Mouse (Mus musculus): Measurements from ENCODE around the gene Tle6. TPM values are rescaled to one million over a fixed set of nuclear protein-coding genes. Genes with fewer than 3 reads are reported as not detected.
"Not testable (repeated sequence)": the region's sequence is repeated elsewhere in the genome, so short reads cannot be mapped to it uniquely, and the experiment has no call there.

Tle6 gene
- polyA plus RNA-seq (2015; fragmentation: Nextera tagmentation; extraction: Ambion mirVana) = 30.1 and 30.4 TPM in 2 replicates

DNA sequence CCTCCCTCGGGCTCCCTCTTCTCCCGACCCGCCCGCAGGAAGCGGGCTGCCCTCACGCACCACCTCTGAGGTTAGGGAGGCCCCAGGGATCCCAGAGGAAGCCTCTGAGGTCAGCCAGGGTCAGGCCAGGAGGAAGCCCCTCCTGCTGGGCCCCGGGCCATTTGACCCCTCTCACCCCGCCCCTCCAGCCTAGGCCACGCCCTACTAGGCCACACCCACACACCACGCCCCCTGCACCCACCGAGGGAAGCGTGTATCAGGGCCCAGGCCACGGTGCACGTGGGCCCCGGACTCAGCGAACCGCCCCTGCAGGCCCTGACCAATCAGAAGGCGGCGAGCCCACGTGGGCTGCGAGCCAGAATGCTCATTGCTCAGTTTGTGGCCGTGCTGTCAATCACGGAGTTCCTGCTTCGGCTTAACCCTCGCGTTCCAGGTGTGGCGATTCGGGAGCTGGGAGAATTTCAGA lies at the start of gene Tle6:
TSS of gene Tle6 (minus strand) at position 336 of the 466 bp plus-strand sequence.
- WGBS = 1% methylated on average over 28 of the region's 28 CpGs
- no peaks in the 10 kb centered on the region for H3K9me3 ChIP-seq
- H3K27me3 ChIP-seq (replicated peaks) = peaks cover under 1% of the 10 kb centered on the region; the same call in 1 of the 2 replicates
- H3K4me2 ChIP-seq = peak within 1 kb of the TSS; percentile 69
- ATAC-seq (ENCODE audit: extremely low read depth, insufficient number of reproducible peaks, low FRiP score, low TSS enrichment) = peak; percentile 83
- H3K4me3 ChIP-seq = peak within 1 kb of the TSS; percentile 44
- H3K27ac ChIP-seq (replicated peaks) = peak within 1 kb of the TSS; percentile 73
- no peaks in the 10 kb centered on the region for H3K36me3 ChIP-seq
- peaks cover 71% of the 10 kb centered on the region for H3K4me1 ChIP-seq
- H3K9ac ChIP-seq = peak within 1 kb of the TSS; percentile 71

DNA sequence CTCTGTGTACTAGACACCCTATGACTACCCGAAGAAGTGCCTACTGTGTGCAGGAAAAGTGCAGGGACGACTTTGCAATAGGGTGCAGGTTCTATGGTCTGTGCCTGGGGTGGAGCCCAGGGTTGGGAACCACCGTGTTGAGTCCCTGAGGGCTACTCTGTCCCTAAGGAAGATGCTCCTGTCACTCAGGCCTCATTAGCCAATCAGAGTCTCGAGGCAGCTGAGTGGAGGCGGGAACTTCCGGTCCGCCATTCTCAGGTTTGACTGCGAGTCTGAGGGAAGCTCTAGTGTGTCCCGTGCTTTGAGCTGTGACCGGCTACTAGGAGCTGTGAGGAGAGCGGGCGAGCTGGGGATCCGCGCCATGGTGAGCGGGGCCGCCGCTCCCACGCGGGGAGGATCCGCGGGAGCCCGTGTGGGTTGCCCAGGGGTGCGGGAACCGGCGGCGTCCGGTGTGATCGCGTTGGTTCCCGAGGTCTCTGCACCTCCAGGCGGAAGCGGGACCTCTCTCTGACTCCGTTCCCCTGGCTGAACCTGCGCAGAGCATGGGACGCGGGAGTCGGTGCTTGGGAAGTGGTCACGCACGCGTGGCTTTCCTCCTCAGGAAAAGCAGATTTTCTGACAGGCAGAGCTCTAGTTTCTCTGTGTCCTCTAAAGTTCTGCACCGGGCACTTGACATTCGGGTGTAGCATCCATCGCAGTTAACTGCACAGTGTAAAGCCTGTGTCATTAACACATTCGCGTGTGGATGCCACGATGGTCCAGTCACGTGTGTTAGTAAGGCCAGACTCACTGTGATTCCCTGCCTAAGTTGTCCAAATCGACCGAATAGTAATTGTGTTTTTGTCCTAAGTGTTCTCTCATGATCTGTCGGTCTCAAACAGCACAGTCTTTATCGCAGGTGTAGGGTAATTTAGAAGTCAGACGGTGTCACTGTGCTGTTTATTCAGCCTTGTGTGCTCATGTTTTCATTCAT lies 48.2 kb upstream of the Tle6 start, which contains the start of gene Gm10778:
TSS of gene Gm10778 (plus strand) at position 257 of the 973 bp plus-strand sequence.
- H3K9me3 ChIP-seq; H3K27me3 ChIP-seq (replicated peaks): not testable (repeated sequence)
- Histone ChIP-seq H3K36me3 (peaks cover 23% of the 10 kb centered on the region), H3K4me1 (peaks cover 16% of the 10 kb centered on the region), H3K27ac (replicated peaks) (peak within 1 kb of the TSS; percentile 84), H3K4me3 (peak within 1 kb of the TSS; percentile 62), H3K4me2 (peak within 1 kb of the TSS; percentile 79), H3K9ac (peak within 1 kb of the TSS; percentile 83)
- WGBS = 3% methylated on average over 30 of the region's 52 CpGs
- peak; percentile 74; the same call in 1 of the 2 replicates for ATAC-seq (ENCODE audit: extremely low read depth, insufficient number of reproducible peaks, low FRiP score, low TSS enrichment)

DNA sequence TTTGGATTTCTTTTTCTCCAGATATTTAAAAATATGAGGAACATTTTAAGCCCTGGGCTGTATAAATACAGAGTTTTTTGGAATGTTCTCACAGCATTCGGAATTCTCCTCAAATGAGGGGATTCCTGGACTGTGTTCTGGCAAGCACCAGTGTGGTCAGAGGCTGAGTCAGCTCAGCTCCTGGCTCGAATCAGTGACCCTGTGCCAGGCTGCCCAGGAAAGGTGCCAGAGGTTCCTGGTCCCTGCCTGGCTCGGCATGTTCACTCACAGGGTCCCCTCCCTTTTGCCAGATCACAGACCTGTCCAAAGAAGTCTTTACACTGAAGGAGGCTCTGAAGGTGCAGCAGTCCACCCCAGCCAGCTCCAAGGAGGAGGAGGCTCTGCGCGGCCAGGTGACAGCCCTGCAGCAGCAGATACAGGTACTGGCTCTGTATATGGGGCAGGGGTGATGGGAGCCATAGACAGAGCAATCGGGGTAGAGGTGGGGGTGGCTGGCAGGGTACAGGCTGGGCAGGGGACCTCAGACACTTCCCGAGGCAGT lies 45.2 kb upstream of the Tle6 start:
- peaks cover 11% of the 10 kb centered on the region for H3K36me3 ChIP-seq
- H3K4me3 ChIP-seq = no peak overlapping the region
- WGBS = 74% methylated on average over 7 of the region's 7 CpGs
- no peak for ATAC-seq (ENCODE audit: extremely low read depth, insufficient number of reproducible peaks, low FRiP score, low TSS enrichment)
- no peaks in the 10 kb centered on the region for H3K9me3 ChIP-seq
- no peak overlapping the region for H3K4me2 ChIP-seq
- no peaks in the 10 kb centered on the region for H3K27me3 ChIP-seq (replicated peaks)
- H3K4me1 ChIP-seq = peaks cover 38% of the 10 kb centered on the region
- no peak overlapping the region for H3K27ac ChIP-seq (replicated peaks)
- no peak overlapping the region for H3K9ac ChIP-seq

DNA sequence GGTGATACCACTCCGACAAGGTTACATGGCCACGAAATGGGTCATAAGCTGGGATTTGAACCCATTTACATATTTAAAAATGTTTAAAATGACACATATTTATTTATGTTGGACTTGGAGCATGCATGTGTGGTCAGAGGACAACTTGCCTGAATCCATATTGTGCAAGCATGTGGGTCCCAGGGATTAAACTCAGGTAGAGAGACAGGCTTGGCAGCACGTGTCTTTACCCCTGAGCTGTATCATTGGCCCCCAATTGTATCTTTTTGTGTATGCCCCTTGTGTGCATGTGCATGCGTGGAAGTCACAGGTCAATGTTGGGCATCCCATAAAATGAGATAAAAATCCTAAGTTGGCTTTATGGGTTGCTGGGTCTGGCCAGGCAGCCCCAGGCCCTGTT lies 44.5 kb upstream of the Tle6 start:
- Histone ChIP-seq H3K9me3 (no peaks in the 10 kb centered on the region), H3K27me3 (replicated peaks) (no peaks in the 10 kb centered on the region), H3K4me1 (peaks cover 38% of the 10 kb centered on the region), H3K36me3 (0 out of 2 replicates have a peak, but pooled peaks cover 5% of the 10 kb centered on the region), H3K27ac (replicated peaks) (no peak overlapping the region), H3K4me2 (no peak overlapping the region), H3K4me3 (no peak overlapping the region), H3K9ac (no peak overlapping the region)
- no peak for ATAC-seq (ENCODE audit: extremely low read depth, insufficient number of reproducible peaks, low FRiP score, low TSS enrichment)
- WGBS = 87% methylated on average over 4 of the region's 4 CpGs

DNA sequence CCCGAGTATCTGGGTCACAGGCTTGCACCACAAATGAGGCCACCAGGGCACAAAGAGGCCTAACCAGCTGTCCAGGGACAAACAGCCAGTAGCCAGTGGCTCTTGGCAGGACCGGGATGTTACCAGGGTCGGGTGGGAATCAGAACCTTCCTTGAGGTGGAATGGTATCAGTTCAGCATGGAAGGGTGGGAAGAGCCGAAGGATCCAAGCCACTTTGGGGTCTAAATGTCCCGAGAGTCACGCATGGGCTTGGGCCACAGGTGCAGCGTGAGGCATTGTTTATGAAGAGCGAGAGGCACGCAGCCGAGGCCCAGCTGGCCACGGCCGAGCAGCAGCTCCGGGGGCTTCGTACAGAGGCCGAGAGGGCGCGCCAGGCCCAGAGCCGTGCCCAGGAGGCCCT lies 43.8 kb upstream of the Tle6 start:
- WGBS = 89% methylated on average over 18 of the region's 18 CpGs
- peaks cover 32% of the 10 kb centered on the region for H3K4me1 ChIP-seq
- no peak for ATAC-seq (ENCODE audit: extremely low read depth, insufficient number of reproducible peaks, low FRiP score, low TSS enrichment)

DNA sequence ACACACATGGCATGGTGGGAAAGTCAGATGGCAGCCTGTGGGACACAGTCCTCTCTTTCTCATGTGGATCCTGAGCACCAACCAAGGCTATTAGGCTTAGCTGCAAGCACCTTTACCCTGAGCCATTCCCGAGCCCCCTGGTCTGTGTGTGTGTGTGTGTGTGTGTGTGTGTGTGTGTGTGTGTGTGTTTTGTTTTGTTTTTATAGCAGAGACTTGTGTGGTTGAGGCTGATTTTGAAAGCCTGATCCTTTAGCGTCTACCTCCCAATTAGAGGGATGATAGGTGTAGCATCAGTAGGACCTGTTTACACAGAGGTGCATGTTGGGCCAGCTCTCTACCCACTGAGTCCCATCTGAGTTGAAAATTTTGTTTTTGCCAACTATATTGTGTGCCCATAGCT lies 43.3 kb upstream of the Tle6 start:
- Histone ChIP-seq H3K27me3 (replicated peaks) (no peaks in the 10 kb centered on the region), H3K27ac (replicated peaks) (peak overlapping the region; percentile 96), H3K36me3 (0 out of 2 replicates have a peak, but pooled peaks cover 4% of the 10 kb centered on the region), H3K4me3 (peak overlapping the region; percentile 74), H3K9ac (peak overlapping the region; percentile 96), H3K9me3 (no peaks in the 10 kb centered on the region), H3K4me1 (peaks cover 38% of the 10 kb centered on the region), H3K4me2 (peak overlapping the region; percentile 87)
- 46% methylated on average over 2 of the region's 2 CpGs for WGBS
- no peak for ATAC-seq (ENCODE audit: extremely low read depth, insufficient number of reproducible peaks, low FRiP score, low TSS enrichment)

More for the DNA sequence above, 43.8 kb upstream of the Tle6 start:
- Histone ChIP-seq H3K4me2 (peak overlapping the region; percentile 87; the same call in 1 of the 2 replicates), H3K27me3 (replicated peaks) (no peaks in the 10 kb centered on the region), H3K9me3 (no peaks in the 10 kb centered on the region), H3K4me3 (no peak overlapping the region), H3K9ac (no peak overlapping the region), H3K36me3 (0 out of 2 replicates have a peak, but pooled peaks cover 4% of the 10 kb centered on the region), H3K27ac (replicated peaks) (no peak overlapping the region)

DNA sequence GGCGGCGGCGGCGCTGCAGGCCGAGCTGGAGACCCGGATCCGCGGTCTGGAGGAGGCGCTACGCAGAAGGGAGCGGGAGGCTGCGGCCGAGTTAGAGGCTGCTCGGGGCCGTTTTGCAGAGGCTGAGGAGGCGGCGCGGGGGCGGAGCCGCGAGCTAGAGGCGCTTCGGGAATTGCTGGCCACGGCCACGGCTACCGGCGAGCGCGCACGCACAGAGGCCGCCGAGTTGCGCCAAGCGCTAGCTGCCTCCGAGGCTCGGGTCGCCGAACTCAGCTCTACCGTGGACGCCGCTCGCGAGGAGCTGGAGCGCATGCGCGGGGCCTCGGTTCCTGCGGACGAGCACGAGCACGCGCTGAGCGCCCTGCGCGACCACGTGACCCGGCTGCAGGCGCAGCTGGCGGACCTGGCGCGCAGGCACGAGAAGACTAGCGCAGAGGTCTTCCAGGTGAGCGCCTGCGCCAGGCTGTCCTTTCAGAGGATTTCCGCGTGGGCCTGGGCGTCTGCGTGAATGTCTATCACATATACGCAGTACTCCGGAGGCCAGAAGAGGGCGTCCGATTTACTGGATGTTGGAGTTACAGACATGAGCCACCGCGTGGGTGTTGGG lies 42.7 kb upstream of the Tle6 start:
- Histone ChIP-seq H3K4me2 (peak overlapping the region; percentile 87), H3K4me1 (peaks cover 37% of the 10 kb centered on the region), H3K36me3 (0 out of 2 replicates have a peak, but pooled peaks cover 4% of the 10 kb centered on the region), H3K9ac (peak overlapping the region; percentile 96), H3K27me3 (replicated peaks) (no peaks in the 10 kb centered on the region), H3K9me3 (no peaks in the 10 kb centered on the region), H3K27ac (replicated peaks) (peak overlapping the region; percentile 96), H3K4me3 (peak overlapping the region; percentile 74)
- under 1% methylated on average over 75 of the region's 75 CpGs for WGBS
- ATAC-seq (ENCODE audit: extremely low read depth, insufficient number of reproducible peaks, low FRiP score, low TSS enrichment) = peak; percentile 79

DNA sequence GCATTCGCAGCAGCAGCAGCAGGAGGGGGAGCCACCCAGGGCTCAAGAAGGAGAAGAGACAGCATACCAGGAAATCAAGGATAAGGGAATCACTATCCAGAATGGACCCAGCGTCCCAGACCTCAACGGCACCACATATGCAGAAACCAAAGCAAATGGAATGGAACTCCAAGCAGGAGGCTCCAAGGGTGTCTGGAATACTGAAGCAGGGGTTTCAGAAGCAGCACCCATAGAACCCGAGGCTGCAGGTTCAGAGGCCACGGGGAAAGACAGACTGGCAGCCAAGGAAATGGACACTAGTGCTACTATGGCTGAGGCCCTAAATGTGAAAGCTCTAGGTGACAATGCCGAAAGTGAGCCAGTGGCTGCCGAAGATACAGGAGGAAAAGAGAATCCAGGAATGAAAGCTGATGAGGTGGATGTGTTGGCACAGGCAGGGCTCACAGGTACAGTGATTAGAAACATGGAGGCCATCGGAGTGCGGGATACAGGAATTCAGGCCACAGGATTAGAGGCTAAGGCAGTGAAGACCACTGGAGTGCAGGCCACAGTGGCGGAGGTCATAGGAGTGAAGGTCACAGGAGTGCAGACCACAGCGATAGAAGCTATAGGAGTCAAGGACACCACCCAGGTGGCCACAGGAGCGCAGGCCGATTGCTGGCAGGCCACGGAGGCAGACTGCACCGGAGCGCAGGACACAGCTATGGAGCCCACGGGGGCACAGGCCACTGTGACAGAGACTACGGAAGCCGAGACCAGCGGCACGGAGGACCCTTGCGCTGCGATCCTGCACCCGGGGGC lies 42.0 kb upstream of the Tle6 start:
- Histone ChIP-seq H3K27ac (replicated peaks) (peak overlapping the region; percentile 96), H3K4me2 (peak overlapping the region; percentile 87), H3K4me3 (peak overlapping the region; percentile 74), H3K9me3 (no peaks in the 10 kb centered on the region), H3K27me3 (replicated peaks) (no peaks in the 10 kb centered on the region), H3K4me1 (peaks cover 35% of the 10 kb centered on the region), H3K9ac (peak overlapping the region; percentile 96), H3K36me3 (0 out of 2 replicates have a peak, but pooled peaks cover 4% of the 10 kb centered on the region)
- ATAC-seq (ENCODE audit: extremely low read depth, insufficient number of reproducible peaks, low FRiP score, low TSS enrichment) = no peak
- WGBS = 21% methylated on average over 24 of the region's 24 CpGs

DNA sequence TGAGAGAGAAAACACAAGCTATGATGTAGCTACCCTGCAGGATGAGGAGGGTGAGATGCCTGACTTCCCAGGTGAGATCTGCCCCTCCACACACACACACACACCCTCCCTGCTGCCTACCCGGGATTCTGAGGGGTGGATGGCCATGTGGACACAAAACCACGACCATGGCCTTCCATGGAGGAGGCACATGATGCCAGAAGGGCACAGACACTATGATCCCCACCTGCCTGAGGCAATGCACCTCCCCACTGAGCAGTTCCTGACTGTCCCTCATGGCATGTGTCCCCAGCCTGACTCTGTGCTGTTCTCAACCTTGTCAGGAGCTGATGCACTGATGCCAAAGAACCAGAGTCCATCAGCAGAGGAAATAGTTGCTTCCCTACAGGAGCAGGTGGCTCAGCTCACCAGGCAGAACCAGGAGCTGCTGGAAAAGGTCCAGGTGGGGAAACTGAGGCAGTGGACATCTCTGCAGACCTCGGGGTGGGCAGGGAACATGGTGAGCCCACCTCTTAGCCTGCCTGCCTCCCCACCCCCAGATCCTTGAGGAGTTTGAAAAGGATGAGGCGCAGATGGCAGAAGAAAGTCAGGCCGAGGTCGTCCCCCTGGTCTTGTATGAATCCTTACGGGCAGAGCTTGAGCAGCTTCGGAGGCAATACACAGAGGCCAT lies 41.2 kb upstream of the Tle6 start:
- 0 out of 2 replicates have a peak, but pooled peaks cover 4% of the 10 kb centered on the region for H3K36me3 ChIP-seq
- H3K27ac ChIP-seq (replicated peaks) = peak overlapping the region; percentile 96; the same call in 1 of the 2 replicates
- H3K4me3 ChIP-seq = peak overlapping the region; percentile 74
- peak overlapping the region; percentile 87 for H3K4me2 ChIP-seq
- peak overlapping the region; percentile 96 for H3K9ac ChIP-seq
- H3K27me3 ChIP-seq (replicated peaks) = no peaks in the 10 kb centered on the region
- 76% methylated on average over 8 of the region's 8 CpGs for WGBS
- peaks cover 35% of the 10 kb centered on the region for H3K4me1 ChIP-seq
- ATAC-seq (ENCODE audit: extremely low read depth, insufficient number of reproducible peaks, low FRiP score, low TSS enrichment) = no peak
- H3K9me3 ChIP-seq = no peaks in the 10 kb centered on the region

DNA sequence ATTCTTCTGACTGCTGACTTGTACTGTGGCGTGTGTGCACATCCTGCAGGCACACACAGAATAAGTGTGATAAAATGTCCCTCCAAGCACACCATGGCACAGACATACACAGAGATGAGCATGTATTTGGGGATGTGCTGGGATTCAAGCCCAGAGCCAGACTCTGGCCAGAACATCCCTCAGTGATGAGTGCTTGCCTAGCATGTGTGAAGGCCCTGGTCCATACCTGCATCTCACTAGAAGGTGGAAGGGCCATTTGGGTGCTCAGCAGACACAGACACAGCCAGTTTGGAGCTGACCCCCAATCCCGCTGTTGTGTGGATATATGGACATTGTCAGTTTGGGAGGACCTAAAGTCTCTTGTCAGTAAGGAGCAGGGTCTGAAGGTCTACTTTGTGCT lies 40.7 kb upstream of the Tle6 start:
- 0 out of 2 replicates have a peak overlapping the region, but pooled peaks have one; percentile 96 for H3K9ac ChIP-seq

More for the DNA sequence above, 40.7 kb upstream of the Tle6 start:
- no peaks in the 10 kb centered on the region for H3K36me3 ChIP-seq
- ATAC-seq (ENCODE audit: extremely low read depth, insufficient number of reproducible peaks, low FRiP score, low TSS enrichment) = no peak
- H3K4me2 ChIP-seq = no peak overlapping the region; the same call in 1 of the 2 replicates
- WGBS = 91% methylated on average over 2 of the region's 2 CpGs
- no peak overlapping the region for H3K27ac ChIP-seq (replicated peaks)
- no peaks in the 10 kb centered on the region for H3K27me3 ChIP-seq (replicated peaks)
- no peaks in the 10 kb centered on the region for H3K9me3 ChIP-seq
- peaks cover 35% of the 10 kb centered on the region for H3K4me1 ChIP-seq
- H3K4me3 ChIP-seq = no peak overlapping the region

Measured in heart, embryonic 13.5 days (tissue).